Mouse (Mus musculus) small intestine, adult 2 months (tissue): ENCODE measurements around the gene Fbxo3.

Experiments
- CTCF ChIP-seq: fragments of 200-500 bp; IDR thresholded peaks from 2 replicates; pipeline ENCODE4 v1.5.1; 2012; ENCODE audit warnings: low read depth, mild to moderate bottlenecking, control low read depth, inconsistent platforms, low read length, moderate library complexity, mixed read lengths; ENCODE audit not compliant: insufficient replicate concordance, insufficient read length; ENCODE audit errors: extremely low read depth
- POLR2A ChIP-seq: fragments of 200-500 bp; IDR thresholded peaks from 2 replicates; pipeline ENCODE4 v1.6.1; 2012; ENCODE audit warnings: low read depth, mild to moderate bottlenecking, control low read depth, inconsistent platforms, low read length, moderate library complexity

- TF ChIP-seq CTCF (no peak), POLR2A (no peak)
Observed at GRCm38 (mm10) chr2:104042766-104043165, 15.2 kb downstream of the Fbxo3 start.
